Mouse (Mus musculus) small intestine, adult 2 months (tissue): ENCODE results near the gene Ms4a5.

Experiments
- CTCF ChIP-seq: fragments of 200-500 bp; IDR thresholded peaks from 2 replicates; pipeline ENCODE4 v1.5.1; 2012; ENCODE audit warnings: low read depth, mild to moderate bottlenecking, control low read depth, inconsistent platforms, low read length, moderate library complexity, mixed read lengths; ENCODE audit not compliant: insufficient replicate concordance, insufficient read length; ENCODE audit errors: extremely low read depth
- POLR2A ChIP-seq: fragments of 200-500 bp; IDR thresholded peaks from 2 replicates; pipeline ENCODE4 v1.6.1; 2012; ENCODE audit warnings: low read depth, mild to moderate bottlenecking, control low read depth, inconsistent platforms, low read length, moderate library complexity

DNA sequence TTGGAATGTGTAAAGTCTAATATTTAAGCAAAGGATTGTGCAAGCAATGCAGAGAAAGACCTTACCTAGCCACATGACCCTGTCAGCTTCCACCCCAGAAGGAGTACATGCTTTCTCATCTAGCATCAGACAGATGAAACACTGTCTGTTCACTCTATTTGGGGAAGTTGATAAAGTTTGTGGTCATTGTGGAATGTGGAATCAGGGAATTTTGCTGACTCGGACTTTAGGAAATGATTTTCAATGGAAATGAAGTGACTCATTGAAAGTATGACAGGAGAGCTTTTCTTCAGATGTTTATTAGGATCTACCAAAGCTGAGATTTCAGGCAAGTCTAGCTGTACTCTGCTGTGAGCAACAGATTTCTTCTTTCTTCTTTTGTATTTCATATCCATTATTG is 37.5 kb upstream of the Ms4a5 start:
- TF ChIP-seq CTCF (no peak), POLR2A (no peak)
